Mouse (Mus musculus) urinary bladder, postnatal 10 days (tissue): Measurements from ENCODE around the gene Gm21973.

Source experiments
- DNase-seq: peaks from one replicate; pipeline ENCODE4 v3.0.0; 2022; ENCODE audit warnings: low spot score

Gene Gm21973

DNA sequence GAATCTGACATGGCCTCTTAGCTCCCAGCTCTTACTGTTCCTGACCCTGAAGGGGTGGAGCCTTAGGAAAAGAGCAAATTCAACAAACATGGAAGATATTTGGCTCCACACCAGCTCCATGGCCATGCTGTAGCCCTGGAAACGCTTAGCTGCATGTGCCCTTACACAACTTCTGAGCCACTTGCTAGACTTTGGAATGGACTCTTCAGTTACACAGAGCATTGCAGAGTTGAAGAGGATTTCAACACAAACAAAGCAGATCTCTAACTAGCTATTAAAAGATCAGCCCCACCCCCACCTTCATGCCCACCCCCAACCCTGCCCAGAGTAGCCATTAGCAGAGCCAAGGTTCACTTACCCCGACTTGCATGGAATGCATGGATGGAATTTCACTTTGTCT lies 74.6 kb downstream of the Gm21973 start:
- no peak for DNase-seq

DNA sequence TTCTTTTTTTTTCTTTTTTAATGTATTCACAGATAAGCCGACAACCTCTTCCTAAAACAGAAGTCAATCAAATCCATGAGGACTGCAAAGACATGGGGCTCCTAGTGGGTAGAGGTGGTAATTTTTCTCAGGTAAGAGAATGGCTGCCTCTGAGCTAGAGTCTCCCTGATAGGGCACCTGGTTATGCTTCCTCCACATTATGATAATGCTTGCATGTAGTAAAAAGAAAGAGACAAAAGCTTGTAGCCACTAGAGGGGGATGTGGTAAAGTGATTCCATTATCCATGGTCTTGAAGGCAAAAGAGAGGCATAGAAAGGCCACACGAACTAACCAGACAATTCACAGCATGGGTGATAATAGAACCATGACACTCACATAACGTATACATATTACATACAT lies 75.2 kb downstream of the Gm21973 start:
- no peak for DNase-seq

GRCm38 (mm10) chr15:10409842-10410241 lies 84.7 kb downstream of the Gm21973 start:
- DNase-seq: no peak

- no peak for DNase-seq
These were observed 85.7 kb downstream of the Gm21973 start for GRCm38 (mm10) chr15:10410881-10411280.

GRCm38 (mm10) chr15:10413656-10414055 lies 88.5 kb downstream of the Gm21973 start:
- no peak for DNase-seq

DNA sequence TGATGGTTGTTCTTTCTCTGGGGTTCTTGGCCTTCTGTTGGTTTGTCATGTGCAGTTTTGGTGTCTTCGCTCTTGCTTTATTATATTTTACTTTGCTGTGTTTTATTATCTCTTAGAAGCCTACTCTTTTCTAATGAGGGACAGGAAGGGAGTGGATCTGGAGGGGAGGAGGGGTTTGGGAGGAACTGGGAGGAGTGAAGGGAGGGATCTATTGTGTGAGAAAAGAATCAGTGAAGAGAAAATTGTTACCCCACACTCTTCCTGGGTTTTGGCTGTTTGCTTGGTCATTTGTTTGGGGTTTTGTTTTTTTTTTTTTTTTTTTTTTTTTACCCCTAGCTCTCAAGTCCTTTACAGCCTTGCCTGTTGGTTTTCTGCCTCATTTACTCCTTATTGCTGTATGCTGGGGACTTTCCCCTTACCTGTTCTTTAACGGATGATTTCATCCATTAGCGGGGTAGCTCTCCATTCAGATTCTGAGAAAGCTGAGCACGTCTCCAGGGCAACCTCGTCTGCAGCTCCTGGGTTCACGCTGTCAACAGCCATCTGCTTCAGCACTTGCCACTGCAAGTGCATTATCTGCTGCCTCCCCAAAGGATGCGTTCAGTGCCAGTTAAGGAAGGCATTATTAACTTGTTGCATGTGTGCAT lies 96.1 kb downstream of the Gm21973 start:
- DNase-seq: no peak

DNA sequence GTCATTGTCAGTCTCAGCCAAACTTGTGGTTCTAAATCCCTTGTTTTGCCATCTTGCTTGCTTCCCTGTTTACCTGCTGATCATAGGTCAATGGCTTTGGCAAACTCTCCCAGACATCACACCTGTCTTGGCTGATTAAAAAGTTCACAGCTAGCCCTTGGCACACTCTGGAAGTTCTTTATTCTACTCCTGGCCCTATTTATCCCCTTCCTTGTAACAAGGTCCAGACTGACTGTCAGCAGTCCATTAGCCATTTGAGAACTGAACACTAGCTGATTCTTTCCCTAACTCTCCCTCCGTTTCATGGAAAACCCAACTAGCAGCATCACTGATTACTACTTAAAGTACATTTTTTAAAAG lies 96.6 kb downstream of the Gm21973 start:
- DNase-seq: no peak
